Comparison of ENCODE assay signal across 20 mouse cellular contexts in the genomic region with DNA sequence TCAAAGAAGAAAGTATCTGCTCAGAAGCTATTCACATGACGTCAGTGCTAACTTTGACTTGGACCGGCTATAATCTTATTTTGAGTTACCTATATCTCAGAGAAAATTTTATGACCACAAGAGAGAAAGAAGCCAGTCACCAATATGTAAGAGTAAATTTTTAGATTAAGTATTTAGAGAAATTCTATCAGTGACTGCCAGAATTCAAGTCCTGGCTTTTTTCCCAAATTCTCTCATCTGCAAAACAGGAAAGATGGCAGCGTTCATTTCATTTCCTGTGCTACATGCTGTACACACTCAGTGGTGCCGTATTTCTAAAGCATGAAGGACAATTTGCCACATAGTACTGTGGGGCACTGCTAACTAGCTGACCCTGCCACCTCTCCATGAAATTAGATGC.
"Had no signal": no experiment of that assay in that cellular context is flagged by ENCODE, and none has a peak within 500 bp of the region (broad histone marks: within the 10 kb centered on the region; RNA-seq: fewer than 3 reads in every experiment).

No protein-coding gene starts in this region.

- H3K9me3 ChIP-seq: megakaryocyte, embryonic 14.5 days; midbrain, embryonic 12.5 days; neural tube, embryonic 13.5 days; neural tube, embryonic 15.5 days had no signal

- H3K4me2 ChIP-seq: midbrain, embryonic 12.5 days; neural tube, embryonic 13.5 days; neural tube, embryonic 15.5 days had no signal

- ATAC-seq: liver, postnatal 0 days; midbrain, embryonic 16.5 days had no signal

- H3K4me3 ChIP-seq: midbrain, embryonic 12.5 days; myocyte; neural tube, embryonic 13.5 days; neural tube, embryonic 15.5 days had no signal

- H3K36me3 ChIP-seq: midbrain, embryonic 12.5 days; neural tube, embryonic 13.5 days; neural tube, embryonic 15.5 days had no signal

- H3K27ac ChIP-seq: macrophage; midbrain, embryonic 12.5 days; neural tube, embryonic 13.5 days; neural tube, embryonic 15.5 days had no signal

- DNase-seq: liver, postnatal 0 days; lung, adult 2 months; lung, postnatal 14 days; lung, postnatal 36 days; midbrain, embryonic 14.5 days; retina, postnatal 1 day; right cerebral cortex, adult 18-20 months; right cerebral cortex, postnatal 25 days; right cerebral cortex, postnatal 4 days; spleen, adult 18-20 months; thymus, adult 18-20 months; thymus, postnatal 14 days; thymus, postnatal 36 days had no signal

- H3K27me3 ChIP-seq: megakaryocyte, embryonic 14.5 days; midbrain, embryonic 12.5 days; neural tube, embryonic 13.5 days; neural tube, embryonic 15.5 days had no signal

- H3K9ac ChIP-seq: liver, postnatal 0 days; midbrain, embryonic 12.5 days; neural tube, embryonic 13.5 days; neural tube, embryonic 15.5 days had no signal

- H3K4me1 ChIP-seq: midbrain, embryonic 12.5 days; neural tube, embryonic 13.5 days; neural tube, embryonic 15.5 days had no signal
